Mouse (Mus musculus) layer of hippocampus, adult 2 months (tissue): ENCODE data around the gene Mia. TPM values are rescaled to one million over a fixed set of nuclear protein-coding genes. Genes with fewer than 3 reads are reported as not detected.

ENCODE experiments used
- DNase-seq, 2 experiments: peaks; one replicate each; pipeline ENCODE4 v3.0.0; 2022; ENCODE audit warnings: low spot score in 2 of 2
- H3K27ac ChIP-seq: fragments of 200-600 bp; 2 replicates; pipeline ENCODE4 v1.8.1; 2022
- H3K4me3 ChIP-seq: fragments of 200-600 bp; 2 replicates; pipeline ENCODE4 v1.8.1; 2022; ENCODE audit warnings: mild to moderate bottlenecking
- CTCF ChIP-seq: fragments of 200-600 bp; conservative IDR thresholded peaks from 2 replicates; pipeline ENCODE4 v1.8.1; 2022; ENCODE audit warnings: antibody characterized with exemption, mild to moderate bottlenecking, moderate library complexity
- long read RNA-seq, 2 experiments: library from polyadenylated mRNA; stranded (forward); transcript quantifications; one replicate each; pipeline ENCODE4 v2.0.0; 2021; ENCODE audit warnings: borderline mapping rate in 2 of 2
- total RNA-seq, 2 experiments: library from RNA; stranded (reverse); gene quantifications; 2 replicates each; pipeline ENCODE4 v1.2.3; 2021

Gene Mia
- 1 to 10 TPM; 2.2 to 2.7 TPM for total RNA-seq
- long read RNA-seq, experiment 1, partial matches to known transcripts: 0 of 5 reads
- long read RNA-seq, experiment 1, other reads (novel, unspliced or antisense): 1 of 5 reads
- long read RNA-seq, experiment 2, partial matches to known transcripts: 0 of 2 reads
- long read RNA-seq, experiment 2, other reads (novel, unspliced or antisense): 0 of 2 reads

- TF ChIP-seq CTCF: no peak
- H3K4me3 ChIP-seq: no peak within 1 kb of the TSS
- H3K27ac ChIP-seq: peak within 1 kb of the TSS; percentile 86
- DNase-seq: no peak
Measured at GRCm38 (mm10) chr7:27180837-27181695, at the start of gene Mia, which contains the start of gene Gm21983. Gene Mia (minus strand): TSS chr7:27181157. Gene Gm21983 (minus strand): TSS chr7:27181086.

- H3K4me3 ChIP-seq: peak overlapping the region; percentile 97
- H3K27ac ChIP-seq: peak overlapping the region; percentile 84
- TF ChIP-seq CTCF: no peak
- no peak for DNase-seq
Measured at GRCm38 (mm10) chr7:27228865-27229264, 47.9 kb upstream of the Mia start.

- peak within 1 kb of the TSS; percentile 97 for H3K4me3 ChIP-seq
- DNase-seq: peak; percentile 92
- H3K27ac ChIP-seq: peak within 1 kb of the TSS; percentile 84
- TF ChIP-seq CTCF: no peak; the same call in 1 of the 2 replicates
Measured at GRCm38 (mm10) chr7:27228281-27228821, 47.4 kb upstream of the Mia start, which contains the start of gene Itpkc. Gene Itpkc (minus strand): TSS chr7:27228661.

- Histone ChIP-seq H3K4me3 (peak overlapping the region; percentile 97), H3K27ac (peak overlapping the region; percentile 84)
- DNase-seq: no peak
- TF ChIP-seq CTCF: no peak
Measured at GRCm38 (mm10) chr7:27227676-27228075, 46.7 kb upstream of the Mia start.

GRCm38 (mm10) chr7:27227276-27227675 is 46.3 kb upstream of the Mia start:
- DNase-seq: no peak
- H3K27ac ChIP-seq: peak overlapping the region; percentile 84

GRCm38 (mm10) chr7:27224877-27225575 is 44.1 kb upstream of the Mia start:
- Histone ChIP-seq H3K4me3 (peak overlapping the region; percentile 97), H3K27ac (peak overlapping the region; percentile 84)
- peak in 1 of 2 experiments; percentile 44 for DNase-seq
- no peak for TF ChIP-seq CTCF

More at GRCm38 (mm10) chr7:27227276-27227675, 46.3 kb upstream of the Mia start:
- H3K4me3 ChIP-seq: peak overlapping the region; percentile 97
- no peak for TF ChIP-seq CTCF

- DNase-seq: no peak
- no peak for TF ChIP-seq CTCF
- H3K4me3 ChIP-seq: no peak overlapping the region
- H3K27ac ChIP-seq: no peak overlapping the region
Measured at GRCm38 (mm10) chr7:27222538-27222937, 41.6 kb upstream of the Mia start.

GRCm38 (mm10) chr7:27221939-27222338 is 41.0 kb upstream of the Mia start:
- no peak for TF ChIP-seq CTCF
- DNase-seq: no peak
- no peak overlapping the region for H3K4me3 ChIP-seq
- no peak overlapping the region for H3K27ac ChIP-seq

GRCm38 (mm10) chr7:27219937-27220336 is 39.0 kb upstream of the Mia start:
- H3K4me3 ChIP-seq: no peak overlapping the region
- DNase-seq: no peak
- no peak overlapping the region for H3K27ac ChIP-seq
- no peak for TF ChIP-seq CTCF

- H3K27ac ChIP-seq: peak overlapping the region; percentile 41; the same call in 1 of the 2 replicates
Measured at GRCm38 (mm10) chr7:27218586-27218985, 37.6 kb upstream of the Mia start.

GRCm38 (mm10) chr7:27212626-27213025 is 31.7 kb upstream of the Mia start:
- H3K4me3 ChIP-seq: no peak overlapping the region
- no peak overlapping the region for H3K27ac ChIP-seq
- TF ChIP-seq CTCF: no peak
- no peak for DNase-seq

More at GRCm38 (mm10) chr7:27218586-27218985, 37.6 kb upstream of the Mia start:
- no peak overlapping the region for H3K4me3 ChIP-seq
- TF ChIP-seq CTCF: no peak
- DNase-seq: no peak

GRCm38 (mm10) chr7:27203730-27204449 is 22.9 kb upstream of the Mia start:
- no peak for DNase-seq
- TF ChIP-seq CTCF: no peak
- Histone ChIP-seq H3K27ac (no peak overlapping the region), H3K4me3 (no peak overlapping the region)
